Mouse (Mus musculus) yolk sac, embryonic 10.5 days (tissue): Measurements from ENCODE around the gene Cobl.

Experiments used
- DNase-seq: peaks from one replicate; pipeline ENCODE4 v3.0.0-alpha.2; 2017; ENCODE audit warnings: low spot score

The Cobl gene

DNA sequence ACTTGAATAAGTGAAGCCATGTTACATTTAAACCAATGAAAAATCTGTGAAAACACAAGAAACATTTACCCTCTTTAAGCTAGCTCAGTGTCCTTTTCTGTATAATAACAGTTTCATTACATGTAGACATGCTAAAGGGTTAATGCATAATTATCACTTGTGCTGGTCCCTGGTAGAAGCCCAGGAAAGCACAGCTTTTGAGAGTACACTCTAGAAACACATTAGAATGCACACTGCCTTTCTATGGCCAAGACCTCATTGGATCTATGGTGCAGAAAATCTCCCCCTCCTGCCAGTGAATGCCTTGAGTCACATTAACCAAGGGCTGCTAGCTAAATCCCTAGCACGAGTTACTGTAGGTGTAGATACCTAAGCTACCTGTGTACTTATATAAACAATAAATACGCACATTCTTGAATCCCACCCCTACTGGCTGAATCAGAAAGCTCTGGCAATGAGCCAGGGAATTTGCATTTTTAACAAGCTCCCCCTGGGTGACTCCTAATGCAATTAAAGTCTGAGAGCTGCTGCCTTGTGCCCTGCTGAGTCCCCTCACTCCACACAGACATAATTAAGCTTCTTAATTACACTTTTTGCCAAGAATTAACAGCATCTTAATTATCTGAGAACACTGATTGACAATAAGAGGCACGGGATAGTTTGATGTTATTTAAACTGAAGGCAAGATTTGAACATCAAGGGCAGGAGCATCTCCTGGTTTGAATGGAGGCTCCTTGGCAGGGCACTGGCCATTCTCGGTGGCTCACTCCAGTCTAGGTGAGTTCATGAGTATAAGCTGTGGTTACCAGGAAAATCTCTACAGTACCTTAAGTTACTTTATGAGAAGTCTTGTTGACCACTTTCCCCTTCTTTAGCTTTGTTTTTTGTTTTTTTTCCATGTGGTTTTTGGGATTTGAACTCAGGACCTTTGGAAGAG is 244.9 kb downstream of the Cobl start:
- DNase-seq = no peak

DNA sequence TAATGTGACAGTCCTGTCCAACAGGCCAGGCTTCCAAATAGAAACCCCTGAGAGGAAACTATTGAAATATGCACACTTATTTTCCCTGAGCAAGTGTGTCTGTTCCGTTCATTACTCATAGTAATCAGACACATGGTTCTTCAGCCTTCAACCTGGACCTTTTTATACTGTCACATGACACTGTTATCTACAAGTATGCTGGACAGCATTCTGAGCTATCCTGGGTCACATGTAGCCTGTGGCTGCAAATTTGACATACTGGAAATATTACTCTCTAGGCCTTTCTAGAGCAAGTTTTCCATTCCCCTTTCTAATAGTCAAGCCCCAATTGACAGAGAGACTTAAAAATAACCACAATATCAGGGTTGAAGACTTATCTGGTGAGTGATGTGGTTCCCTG is 247.9 kb downstream of the Cobl start:
- DNase-seq = no peak

DNA sequence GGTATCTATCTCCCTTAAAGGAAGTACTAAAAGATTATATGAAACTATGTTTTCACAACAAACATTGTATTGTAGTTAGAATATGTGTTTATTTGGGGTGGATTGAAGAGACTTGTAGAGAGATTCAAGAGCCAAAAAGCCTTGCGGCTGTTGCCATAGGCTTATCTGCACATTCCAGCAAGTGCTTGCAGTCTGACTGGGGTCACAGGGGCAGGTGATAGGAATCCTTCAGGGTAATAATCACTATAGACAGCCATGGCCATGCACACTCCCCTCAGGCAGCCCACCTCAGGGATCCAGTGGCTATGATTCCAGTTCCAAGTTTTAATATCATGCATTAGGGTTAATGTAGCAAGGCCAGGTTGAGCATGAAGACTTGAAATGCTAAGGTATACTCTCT is 249.2 kb downstream of the Cobl start:
- peak; percentile 18 for DNase-seq

DNA sequence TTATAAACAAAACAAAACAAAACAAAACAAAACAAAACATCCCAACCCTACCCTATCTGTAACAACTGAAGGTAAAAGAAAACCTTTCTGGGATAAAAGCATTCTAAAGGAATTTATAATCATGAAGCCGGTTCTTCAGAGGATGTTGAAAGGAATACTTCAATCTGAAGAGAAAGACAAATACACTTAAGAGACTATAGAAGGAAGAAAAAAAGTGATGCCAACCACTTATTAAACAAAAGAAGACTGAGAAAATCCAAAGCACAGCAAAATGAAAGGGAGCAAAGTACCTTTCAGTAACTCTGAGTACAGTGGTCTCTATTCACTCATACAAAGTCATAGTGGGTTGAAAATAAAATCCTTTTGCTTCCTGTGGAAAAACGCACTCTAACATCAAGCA is 256.2 kb downstream of the Cobl start:
- no peak for DNase-seq

DNA sequence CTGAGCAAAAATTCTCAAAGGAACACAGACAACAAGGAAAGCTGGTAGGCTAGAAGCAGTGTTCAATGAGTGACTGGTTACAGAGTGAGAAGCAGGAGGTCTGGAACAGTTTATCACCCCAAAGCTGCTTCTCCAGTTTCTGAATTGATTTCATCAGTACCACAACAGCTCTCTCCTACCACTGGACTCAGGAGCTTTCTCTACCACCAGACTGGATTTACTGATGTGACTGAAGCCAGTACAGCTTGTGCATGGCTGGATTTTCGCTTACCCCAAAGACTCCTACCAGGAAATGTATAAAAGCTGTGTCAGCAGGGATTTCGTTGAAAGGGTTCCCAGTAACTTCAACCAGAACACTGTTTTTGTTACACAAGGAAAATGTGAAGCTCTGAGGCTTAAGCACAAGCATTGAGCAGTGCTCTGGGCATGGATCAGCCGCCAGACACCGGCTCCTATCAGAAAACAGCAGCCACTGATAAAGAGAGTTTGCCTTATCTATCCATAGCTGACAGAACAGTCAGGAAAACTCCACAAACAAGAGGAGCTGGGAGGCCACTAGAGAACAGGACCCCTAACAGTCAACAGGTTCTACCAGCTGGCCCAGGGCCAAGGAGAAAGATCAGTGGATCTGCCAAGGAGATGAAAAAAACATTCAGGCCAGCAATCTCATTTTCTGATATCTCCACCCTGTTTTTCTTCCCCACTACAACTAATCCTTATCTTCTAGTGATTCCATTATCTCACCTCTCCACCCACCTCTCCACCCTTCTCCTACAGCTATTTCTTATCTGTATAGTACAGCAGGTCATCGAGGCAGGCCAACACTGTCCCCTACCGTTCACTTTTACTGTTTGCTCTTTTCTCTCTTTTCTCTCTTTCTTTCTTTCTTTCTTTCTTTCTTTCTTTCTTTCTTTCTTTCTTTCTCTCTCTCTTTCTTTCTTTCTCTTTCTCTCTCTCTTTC is 259.3 kb downstream of the Cobl start:
- DNase-seq = peak; percentile 15

DNA sequence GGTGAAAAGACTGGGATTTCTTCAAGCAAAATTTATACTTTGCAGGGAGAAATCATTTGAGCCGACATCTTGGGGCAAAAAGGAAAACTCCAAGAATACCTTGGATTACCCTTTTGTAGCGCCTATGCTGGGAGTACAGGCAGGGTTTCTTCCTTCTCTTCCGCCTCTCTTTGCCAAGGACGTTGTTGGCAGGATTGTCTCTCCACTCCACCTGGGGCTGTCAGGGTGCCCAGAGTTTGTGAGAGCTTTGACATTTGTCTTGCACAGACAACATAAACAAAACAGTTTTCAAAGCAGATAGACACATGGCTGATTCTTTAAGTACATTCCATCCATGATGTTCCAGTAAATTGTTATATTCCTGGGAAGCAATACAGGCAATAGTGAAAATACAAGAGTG is 265.3 kb downstream of the Cobl start:
- no peak for DNase-seq

DNA sequence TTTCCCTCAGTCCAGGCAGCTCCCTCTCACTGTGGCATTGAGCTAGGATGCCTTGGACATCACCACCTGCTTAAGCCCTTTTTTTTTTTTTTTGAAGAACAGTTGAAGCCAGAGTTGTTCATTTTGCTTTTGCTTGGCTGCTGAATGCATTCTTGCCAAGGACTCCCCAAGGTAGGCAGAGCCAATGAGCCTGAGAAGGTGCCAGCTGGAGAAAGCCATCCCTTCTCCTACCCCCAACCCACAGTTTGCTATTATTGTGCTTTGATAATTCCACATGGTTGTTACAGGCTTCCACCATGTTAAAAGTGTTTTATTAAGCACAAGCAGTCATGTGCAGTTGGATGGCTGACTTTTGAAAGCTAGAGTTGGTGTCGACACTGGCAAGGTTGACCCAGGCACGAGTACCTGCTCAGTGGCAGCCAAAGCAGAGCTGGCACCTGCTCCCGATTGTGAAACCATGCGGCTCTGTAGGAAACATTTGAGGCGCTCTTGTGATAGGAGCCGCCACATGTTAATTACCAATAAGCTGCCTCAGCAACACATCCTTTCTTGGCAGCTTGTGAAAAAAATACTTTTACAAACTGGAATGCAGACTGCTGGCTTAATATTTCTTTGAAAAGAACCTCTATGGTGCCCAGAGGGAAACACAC is 265.9 kb downstream of the Cobl start:
- DNase-seq = no peak

DNA sequence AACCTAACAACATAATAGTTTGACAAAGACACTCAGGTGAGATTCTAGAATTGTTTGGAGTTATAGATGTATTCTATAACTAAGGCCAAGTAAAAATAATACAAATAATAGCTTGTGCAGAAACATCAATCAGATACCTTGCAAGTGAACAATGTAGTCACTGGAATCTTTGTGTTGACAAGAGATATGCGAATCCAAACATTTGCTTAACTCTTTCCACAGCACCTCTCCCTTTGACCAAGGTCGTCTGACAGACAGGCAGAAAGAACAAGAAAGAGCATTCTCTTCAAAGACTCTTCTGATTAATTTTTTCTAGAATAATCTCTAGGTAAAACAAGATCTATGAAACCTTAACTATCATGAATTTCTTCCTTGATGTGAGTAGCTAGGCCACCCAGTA is 266.7 kb downstream of the Cobl start:
- DNase-seq = no peak

DNA sequence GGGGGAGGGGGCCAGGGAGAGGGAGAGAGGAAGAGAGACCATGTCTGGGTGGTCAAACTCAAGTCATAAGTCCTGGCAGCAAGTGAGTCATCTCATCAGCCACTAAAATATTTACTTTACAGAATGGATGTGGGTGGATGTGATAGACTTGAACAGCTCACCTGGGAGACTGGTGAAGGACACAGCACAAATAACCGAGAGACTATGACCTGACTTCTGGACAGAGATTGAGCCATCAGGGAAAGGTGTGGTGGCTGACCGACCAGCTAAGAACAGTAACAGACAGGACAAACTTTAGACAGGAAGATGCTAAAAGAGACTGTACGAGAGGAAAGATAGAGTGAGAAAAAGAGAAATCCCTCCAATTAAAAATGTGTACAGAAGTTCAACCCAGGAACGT is 267.2 kb downstream of the Cobl start:
- no peak for DNase-seq

DNA sequence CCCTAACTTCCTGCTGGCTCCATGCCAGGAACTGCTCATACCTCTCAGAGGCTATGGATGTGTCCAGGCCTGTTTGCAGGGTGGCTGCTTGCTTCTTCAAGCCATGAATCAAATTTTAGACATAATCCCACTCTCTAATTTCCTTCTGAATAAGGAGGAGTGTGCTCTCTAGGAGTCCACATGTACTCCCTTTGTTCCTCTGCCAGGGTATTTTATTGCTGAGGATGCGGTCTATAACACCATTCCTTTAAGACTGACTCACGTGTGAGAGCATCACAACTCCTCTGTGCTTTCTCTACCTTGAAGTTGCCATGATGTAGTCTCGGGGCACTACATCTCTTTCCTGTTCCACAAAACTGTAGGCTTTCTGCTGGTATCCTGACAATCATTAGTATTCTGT is 269.4 kb downstream of the Cobl start:
- no peak for DNase-seq

DNA sequence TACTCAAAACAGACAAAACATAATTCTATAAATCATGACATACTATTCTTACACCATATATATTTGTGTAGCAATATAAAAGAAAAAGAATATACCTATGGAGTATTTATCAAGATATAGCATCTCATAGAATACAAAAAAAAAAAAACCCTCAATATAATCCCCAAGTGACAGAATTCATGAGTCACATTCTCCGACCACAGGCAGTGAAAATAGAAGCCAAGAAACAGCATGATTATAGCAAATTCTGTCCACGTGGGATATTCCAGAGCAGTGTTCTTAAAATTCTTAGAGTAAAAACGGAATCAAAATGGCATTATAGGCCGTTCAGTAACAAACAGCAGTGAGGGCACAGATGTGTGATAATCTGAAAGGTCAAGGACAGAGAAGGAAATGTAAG is 271.4 kb downstream of the Cobl start:
- no peak for DNase-seq

DNA sequence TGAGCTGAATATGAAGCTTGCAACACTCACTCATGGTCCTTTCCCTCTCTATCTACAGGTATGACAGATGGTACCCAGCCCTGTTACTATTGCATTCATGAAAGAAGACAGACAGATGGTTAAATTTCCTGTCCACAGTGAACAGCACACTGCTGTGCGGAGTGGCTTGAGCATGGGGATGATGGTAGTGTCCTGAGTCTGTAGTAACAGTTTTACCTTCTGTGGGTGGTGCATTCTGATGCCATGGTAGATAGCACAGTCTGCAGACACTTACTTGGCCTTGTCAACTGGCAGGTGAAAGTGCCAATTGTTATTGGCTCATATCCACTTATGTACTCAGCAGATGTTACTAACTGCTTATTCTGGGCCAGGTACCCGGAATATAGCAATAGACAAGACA is 273.4 kb downstream of the Cobl start:
- DNase-seq = no peak

DNA sequence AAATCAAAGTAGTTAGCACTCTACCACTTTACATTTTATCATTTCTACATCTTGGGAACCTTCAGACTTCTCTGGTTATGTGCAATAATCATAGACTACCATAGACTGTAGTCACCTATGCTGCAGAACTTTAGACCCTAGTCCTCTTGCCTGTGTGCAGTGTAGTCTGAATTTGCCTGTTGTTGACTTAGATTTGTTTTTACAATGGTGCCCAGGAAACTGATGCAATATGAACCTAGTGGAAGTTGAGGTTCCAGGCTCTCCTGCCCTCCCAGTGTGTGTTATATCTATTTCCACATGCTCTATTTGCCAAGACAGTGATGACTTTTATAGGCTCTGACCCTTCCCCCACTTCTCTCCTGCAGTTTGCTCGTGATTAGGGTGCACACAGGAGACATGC is 274.3 kb downstream of the Cobl start:
- no peak for DNase-seq
